Mouse (Mus musculus) heart, postnatal 0 days (tissue): ENCODE data around the gene Csnk2a2.

ENCODE experiments used
- CTCF ChIP-seq: IDR thresholded peaks from 2 replicates; pipeline ENCODE4 v1.5.1; 2016; ENCODE audit warnings: antibody characterized with exemption, control low read depth, low read depth
- EP300 ChIP-seq: IDR thresholded peaks from 2 replicates; pipeline ENCODE4 v1.6.1; 2016; ENCODE audit warnings: antibody characterized with exemption, low read depth

GRCm38 (mm10) chr8:95440168-95440709, 49.6 kb downstream of the Csnk2a2 start:
- TF ChIP-seq CTCF: no peak
- no peak for TF ChIP-seq EP300
